Mouse (Mus musculus) midbrain, embryonic 15.5 days (tissue): ENCODE measurements around the gene Gpc6. TPM values are rescaled to one million over a fixed set of nuclear protein-coding genes. Genes with fewer than 3 reads are reported as not detected.

Experiments used
- ATAC-seq: fragments of 200-750 bp; cut with Nextera tagmentation; replicated peaks from 2 replicates; pipeline ENCODE4 v1.8.0; 2017; ENCODE audit warnings: moderate TSS enrichment
- H3K27ac ChIP-seq: fragments of 300-500 bp; sonication (generic); 2 replicates; pipeline ENCODE4 v1.5.1; 2015; ENCODE audit warnings: mild to moderate bottlenecking, inconsistent platforms
- H3K27me3 ChIP-seq: fragments of 300-500 bp; sonication (generic); replicated peaks from 2 replicates; pipeline ENCODE4 v1.6.1; 2015; ENCODE audit warnings: inconsistent platforms
- H3K36me3 ChIP-seq: fragments of 300-500 bp; sonication (generic); replicated peaks from 2 replicates; pipeline ENCODE4 v1.6.1; 2015; ENCODE audit warnings: inconsistent platforms
- H3K4me1 ChIP-seq: fragments of 300-500 bp; sonication (generic); 2 replicates; pipeline ENCODE4 v1.6.1; 2015; ENCODE audit warnings: inconsistent platforms
- H3K4me2 ChIP-seq: fragments of 300-500 bp; sonication (generic); 2 replicates; pipeline ENCODE4 v1.6.1; 2015; ENCODE audit warnings: inconsistent platforms, mild to moderate bottlenecking, moderate library complexity
- H3K4me3 ChIP-seq: fragments of 300-500 bp; sonication (generic); 2 replicates; pipeline ENCODE4 v1.5.1; 2015; ENCODE audit warnings: mild to moderate bottlenecking, inconsistent platforms
- H3K9ac ChIP-seq: fragments of 300-500 bp; sonication (generic); 2 replicates; pipeline ENCODE4 v1.6.1; 2015; ENCODE audit warnings: mild to moderate bottlenecking, inconsistent platforms
- H3K9me3 ChIP-seq: fragments of 300-500 bp; sonication (generic); 2 replicates; pipeline ENCODE4 v1.6.1; 2016; ENCODE audit warnings: inconsistent platforms
- WGBS: fragments of 180-500 bp; shearing (Covaris S2); methylation state at CpG from one replicate; pipeline ENCODE4 v1.1.7; 2015; ENCODE audit warnings: mixed read lengths; 5-methylcytosine and 5-hydroxymethylcytosine counted together
- polyA plus RNA-seq: library from polyadenylated mRNA; unstranded; fragments of >200 nt; fragmentation: Nextera tagmentation; extraction: Ambion mirVana; gene quantifications from 2 replicates; pipeline ENCODE4 v1.2.1, GENCODE M21; 2015

Gene Gpc6
- polyA plus RNA-seq, 1 experiment from 2014 or later = 21.1 TPM

DNA sequence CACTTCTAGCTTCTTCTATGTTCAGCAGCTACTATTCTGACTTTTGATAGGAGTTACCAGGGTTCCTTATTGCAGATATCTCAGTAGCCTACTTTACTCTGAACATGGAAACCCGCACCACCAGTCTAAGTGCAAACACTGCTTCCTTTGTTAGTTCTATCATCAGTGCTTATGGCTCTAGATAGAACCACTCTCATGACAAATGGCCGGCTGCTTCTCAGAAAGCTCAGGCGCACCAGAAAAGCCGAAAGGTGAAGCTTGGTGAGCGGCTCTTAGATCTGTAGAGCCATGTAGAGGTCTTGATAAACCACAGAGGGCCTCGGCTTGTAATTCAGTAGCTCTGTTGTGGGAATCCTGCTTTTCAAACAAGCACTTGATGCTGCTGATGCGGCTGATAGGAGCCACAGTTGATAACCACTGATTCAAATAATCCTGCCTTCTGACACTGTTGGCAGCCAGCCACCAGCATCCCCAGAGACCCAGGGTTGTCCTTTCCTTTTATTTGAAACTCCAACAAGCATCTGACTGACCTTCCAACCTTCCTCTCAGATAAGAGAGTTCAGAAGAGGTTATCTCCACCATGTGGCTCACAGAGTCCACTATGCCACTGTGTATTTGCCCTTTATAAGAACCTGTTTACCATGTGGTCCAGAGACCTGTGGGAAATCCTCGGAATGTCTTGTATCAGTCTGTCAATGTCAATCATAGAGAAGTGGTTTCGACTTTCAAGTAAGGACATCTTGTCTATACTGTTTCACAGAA lies 723.3 kb downstream of the Gpc6 start:
- no peak for ATAC-seq
- WGBS = 85% methylated on average over 9 of the region's 9 CpGs
- Histone ChIP-seq H3K36me3 (no peaks in the 10 kb centered on the region), H3K9me3 (no peaks in the 10 kb centered on the region), H3K9ac (no peak overlapping the region), H3K4me1 (no peaks in the 10 kb centered on the region), H3K4me2 (no peak overlapping the region), H3K27me3 (no peaks in the 10 kb centered on the region), H3K27ac (no peak overlapping the region), H3K4me3 (no peak overlapping the region)

DNA sequence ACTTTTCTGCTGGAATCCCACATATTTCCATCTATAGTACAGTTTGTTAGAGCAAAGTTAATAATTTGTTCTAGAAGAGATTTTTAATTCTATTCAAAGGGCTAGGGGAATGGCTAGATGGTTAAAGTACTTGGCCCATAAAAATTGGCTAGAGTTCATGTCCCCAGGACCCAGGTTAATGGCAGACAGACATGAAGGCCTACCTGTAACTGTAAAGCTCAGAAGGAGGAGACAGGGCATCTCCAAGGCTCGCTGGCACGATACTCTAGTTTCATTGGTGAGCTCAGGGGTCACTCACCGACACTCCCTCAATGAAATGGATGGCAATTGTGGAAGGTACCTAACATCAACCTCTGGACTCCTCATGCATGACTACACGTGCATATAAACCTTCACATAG lies 725.0 kb downstream of the Gpc6 start:
- no peaks in the 10 kb centered on the region for H3K9me3 ChIP-seq
- no peak for ATAC-seq
- WGBS = 96% methylated on average over 4 of the region's 4 CpGs

DNA sequence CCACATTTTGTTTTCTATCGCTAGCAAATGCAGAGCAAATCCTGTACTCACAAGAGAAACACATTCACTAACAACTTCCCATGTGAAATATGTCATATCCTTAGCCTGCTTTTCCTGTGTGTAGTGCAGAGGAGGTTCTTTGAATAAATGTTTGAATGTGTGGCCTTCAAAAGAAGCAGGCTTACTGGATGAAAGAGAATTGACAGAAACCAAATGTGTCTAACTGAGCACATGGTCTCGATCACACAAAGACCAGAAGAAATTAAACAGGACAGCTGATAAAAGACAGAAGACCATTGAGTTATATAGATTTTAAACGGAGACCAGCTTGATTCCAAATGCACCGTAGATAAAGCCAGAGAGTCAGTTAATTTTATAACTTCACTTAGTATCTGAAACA lies 726.2 kb downstream of the Gpc6 start:
- peaks cover 8% of the 10 kb centered on the region; the same call in 1 of the 2 replicates for H3K4me1 ChIP-seq
- H3K36me3 ChIP-seq = no peaks in the 10 kb centered on the region
- H3K9me3 ChIP-seq = no peaks in the 10 kb centered on the region
- H3K27me3 ChIP-seq = no peaks in the 10 kb centered on the region
- H3K9ac ChIP-seq = no peak overlapping the region
- H3K4me3 ChIP-seq = no peak overlapping the region
- no peak overlapping the region for H3K27ac ChIP-seq
- 75% methylated on average over 4 of the region's 4 CpGs for WGBS
- H3K4me2 ChIP-seq = no peak overlapping the region
- no peak for ATAC-seq

More for the DNA sequence above, 725.0 kb downstream of the Gpc6 start:
- no peak overlapping the region for H3K27ac ChIP-seq
- H3K9ac ChIP-seq = no peak overlapping the region
- H3K4me1 ChIP-seq = peaks cover 2% of the 10 kb centered on the region; the same call in 1 of the 2 replicates
- H3K27me3 ChIP-seq = no peaks in the 10 kb centered on the region
- H3K36me3 ChIP-seq = no peaks in the 10 kb centered on the region
- H3K4me2 ChIP-seq = no peak overlapping the region
- H3K4me3 ChIP-seq = no peak overlapping the region

DNA sequence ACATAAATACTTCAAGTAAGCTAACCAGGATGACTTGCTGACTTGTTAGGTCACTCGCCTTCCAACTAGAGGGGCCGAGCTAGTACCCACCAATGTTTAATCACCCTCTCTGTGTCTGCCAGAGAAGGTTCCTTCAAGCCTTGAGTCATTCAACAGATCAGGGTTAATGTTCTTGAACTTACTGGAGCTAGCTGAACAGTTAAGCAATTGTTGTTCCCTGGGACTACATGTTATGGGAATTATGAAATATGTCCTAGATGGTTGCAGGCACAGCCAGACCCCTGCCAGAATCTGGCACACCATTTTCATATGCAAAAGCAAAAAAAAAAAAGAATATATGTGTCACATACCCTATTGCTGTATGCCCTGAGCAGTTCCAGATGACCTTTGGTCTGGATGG lies 726.8 kb downstream of the Gpc6 start:
- WGBS = 92% methylated on average over 2 of the region's 2 CpGs
- Histone ChIP-seq H3K9me3 (no peaks in the 10 kb centered on the region), H3K27ac (no peak overlapping the region), H3K27me3 (no peaks in the 10 kb centered on the region), H3K9ac (no peak overlapping the region), H3K4me3 (no peak overlapping the region), H3K36me3 (no peaks in the 10 kb centered on the region), H3K4me1 (peaks cover 8% of the 10 kb centered on the region; the same call in 1 of the 2 replicates), H3K4me2 (no peak overlapping the region)
- ATAC-seq = no peak

DNA sequence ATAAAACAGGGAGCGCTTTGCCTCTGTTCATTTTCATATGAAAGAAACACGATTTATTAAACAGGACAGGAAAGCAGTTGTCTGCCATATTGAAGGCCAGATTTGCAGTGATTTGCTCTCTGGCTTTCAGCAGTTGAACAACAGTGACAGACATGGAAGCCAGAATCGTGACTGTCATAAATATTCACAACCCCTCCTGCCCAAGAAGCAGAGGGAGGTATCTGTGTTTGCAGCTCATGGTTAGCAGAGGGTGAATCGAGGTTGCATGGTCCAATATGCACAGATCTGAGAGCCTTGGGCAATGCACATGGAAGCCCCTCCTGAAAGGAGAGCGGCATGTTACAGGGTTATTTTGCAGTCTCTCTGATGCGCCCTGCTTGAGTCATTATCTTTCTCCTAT lies 730.3 kb downstream of the Gpc6 start:
- Histone ChIP-seq H3K4me3 (no peak overlapping the region), H3K4me2 (no peak overlapping the region), H3K27me3 (no peaks in the 10 kb centered on the region), H3K36me3 (no peaks in the 10 kb centered on the region), H3K9ac (no peak overlapping the region), H3K4me1 (peaks cover 8% of the 10 kb centered on the region; the same call in 1 of the 2 replicates), H3K9me3 (no peaks in the 10 kb centered on the region), H3K27ac (no peak overlapping the region)
- WGBS = 58% methylated on average over 6 of the region's 6 CpGs
- peak; percentile 70; the same call in 1 of the 2 replicates for ATAC-seq

DNA sequence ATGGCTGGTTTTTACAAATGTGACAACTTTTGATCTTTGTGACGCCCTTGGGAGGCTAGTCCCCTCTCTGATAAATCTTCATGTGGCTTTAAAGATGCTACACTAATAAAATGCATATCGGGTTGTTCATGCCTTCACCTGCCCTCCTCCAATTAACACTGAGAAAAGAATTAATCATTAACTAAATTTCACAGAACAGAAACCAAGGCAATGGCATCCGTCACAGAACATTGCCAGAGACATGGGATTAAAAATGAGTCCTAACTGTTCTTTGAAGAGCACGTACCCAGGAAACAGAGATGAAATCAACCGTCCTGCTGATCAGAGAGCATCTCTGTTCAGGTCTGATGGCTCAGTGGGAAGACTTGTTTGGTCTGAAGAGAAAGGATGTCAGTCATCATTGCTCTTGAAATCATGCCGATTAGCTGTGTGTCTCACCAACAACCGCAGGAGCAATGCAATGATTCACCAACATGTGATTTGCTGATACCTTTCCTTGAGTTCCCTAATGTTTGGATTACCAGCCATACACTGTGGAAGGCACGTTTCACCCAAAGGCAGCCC lies 734.2 kb downstream of the Gpc6 start:
- no peak for ATAC-seq
- no peak overlapping the region for H3K4me2 ChIP-seq
- WGBS = 83% methylated on average over 8 of the region's 8 CpGs
- no peak overlapping the region for H3K4me3 ChIP-seq
- no peaks in the 10 kb centered on the region for H3K36me3 ChIP-seq
- H3K27ac ChIP-seq = no peak overlapping the region
- H3K9me3 ChIP-seq = no peaks in the 10 kb centered on the region
- H3K4me1 ChIP-seq = peaks cover 8% of the 10 kb centered on the region; the same call in 1 of the 2 replicates
- H3K9ac ChIP-seq = no peak overlapping the region
- H3K27me3 ChIP-seq = no peaks in the 10 kb centered on the region

DNA sequence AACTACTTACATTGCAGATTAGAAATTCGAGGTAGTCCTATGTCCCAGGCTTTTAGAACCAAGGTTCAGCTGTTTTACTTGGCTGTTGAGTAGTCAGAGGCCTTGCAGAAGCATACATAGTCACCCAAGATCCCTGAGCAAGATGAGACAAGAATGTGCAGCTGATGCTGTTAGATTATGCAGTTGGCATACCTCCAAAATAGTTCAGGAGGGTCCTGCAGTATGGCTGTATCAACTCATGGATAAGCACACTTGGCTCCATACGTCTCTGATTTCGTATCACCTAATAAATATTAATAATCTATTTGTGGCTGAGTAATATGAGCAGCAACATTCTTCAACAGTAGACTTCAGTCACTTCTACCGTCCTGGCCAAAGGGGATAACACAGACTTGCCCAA lies 737.1 kb downstream of the Gpc6 start:
- WGBS = 84% methylated on average over 4 of the region's 4 CpGs
- Histone ChIP-seq H3K36me3 (no peaks in the 10 kb centered on the region), H3K4me3 (no peak overlapping the region), H3K4me2 (no peak overlapping the region), H3K4me1 (no peaks in the 10 kb centered on the region), H3K9ac (no peak overlapping the region), H3K9me3 (no peaks in the 10 kb centered on the region), H3K27me3 (no peaks in the 10 kb centered on the region), H3K27ac (no peak overlapping the region)
- no peak for ATAC-seq

DNA sequence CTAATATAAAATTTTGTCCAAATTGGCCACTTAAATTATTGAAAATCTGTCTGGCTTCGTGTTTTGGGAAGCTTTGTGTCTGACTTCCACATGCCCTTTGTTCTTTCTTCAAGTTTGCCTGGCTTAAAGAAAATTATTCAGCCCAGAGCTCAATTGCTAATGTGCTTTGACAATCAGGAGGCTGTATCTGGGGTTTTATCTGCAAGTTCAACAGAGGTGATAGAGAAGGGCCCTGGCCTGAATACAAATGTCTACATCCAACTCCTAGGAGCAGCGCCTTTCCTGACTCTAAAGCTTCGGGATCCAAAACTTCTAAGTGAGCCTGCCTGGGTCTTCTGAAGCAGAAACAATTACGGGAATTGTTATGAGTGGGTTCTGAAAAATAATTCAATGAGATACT lies 739.7 kb downstream of the Gpc6 start:
- no peak overlapping the region for H3K4me2 ChIP-seq
- H3K9ac ChIP-seq = no peak overlapping the region
- 46% methylated on average over 4 of the region's 4 CpGs for WGBS
- ATAC-seq = no peak
- no peak overlapping the region for H3K27ac ChIP-seq
- H3K4me3 ChIP-seq = no peak overlapping the region
- H3K4me1 ChIP-seq = no peaks in the 10 kb centered on the region
- H3K36me3 ChIP-seq = no peaks in the 10 kb centered on the region
- H3K27me3 ChIP-seq = no peaks in the 10 kb centered on the region
- no peaks in the 10 kb centered on the region for H3K9me3 ChIP-seq

DNA sequence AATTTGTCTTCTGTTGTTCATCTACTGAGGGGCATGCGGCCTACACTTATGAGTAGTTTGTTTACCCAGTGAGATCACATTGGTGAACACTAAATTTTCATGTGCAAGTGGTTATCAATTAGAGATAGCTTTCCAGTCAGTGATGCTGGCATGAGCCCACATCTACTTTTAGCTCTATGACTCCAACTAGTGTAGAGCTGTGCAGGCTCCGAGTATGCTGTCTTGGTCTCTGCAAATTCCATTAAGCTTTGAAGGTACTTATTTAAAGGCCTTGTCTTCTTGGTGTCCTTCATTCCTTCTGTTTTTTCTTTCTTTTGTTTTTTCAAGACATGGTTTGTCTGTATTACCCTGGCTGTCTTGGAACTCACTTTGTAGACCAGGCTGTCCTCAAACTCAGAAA lies 741.0 kb downstream of the Gpc6 start:
- Histone ChIP-seq H3K4me1 (no peaks in the 10 kb centered on the region), H3K27ac (no peak overlapping the region), H3K36me3 (no peaks in the 10 kb centered on the region), H3K27me3 (no peaks in the 10 kb centered on the region), H3K4me3 (no peak overlapping the region), H3K9ac (no peak overlapping the region), H3K4me2 (no peak overlapping the region), H3K9me3 (no peaks in the 10 kb centered on the region)
- 98% methylated on average over 2 of the region's 2 CpGs for WGBS
- ATAC-seq = no peak

DNA sequence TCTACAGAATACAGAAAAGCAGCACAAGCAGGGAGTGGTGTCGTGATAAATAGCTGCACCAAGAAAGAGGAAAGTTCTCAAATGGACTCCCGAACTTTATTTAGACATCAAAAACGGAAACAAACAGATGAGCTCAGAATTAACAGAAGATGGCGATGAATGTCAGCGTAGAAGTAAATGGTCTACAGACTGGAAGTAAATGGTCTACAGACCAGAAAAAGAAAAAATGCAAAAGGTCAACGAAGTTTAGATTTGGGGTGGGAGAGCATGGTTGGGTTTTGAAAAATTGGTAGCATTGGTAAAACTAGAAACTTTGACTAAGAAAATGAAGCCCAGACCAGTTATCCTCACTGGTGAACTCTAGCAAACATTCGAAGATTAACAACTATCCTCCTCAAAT lies 748.4 kb downstream of the Gpc6 start:
- 96% methylated on average over 7 of the region's 7 CpGs for WGBS

DNA sequence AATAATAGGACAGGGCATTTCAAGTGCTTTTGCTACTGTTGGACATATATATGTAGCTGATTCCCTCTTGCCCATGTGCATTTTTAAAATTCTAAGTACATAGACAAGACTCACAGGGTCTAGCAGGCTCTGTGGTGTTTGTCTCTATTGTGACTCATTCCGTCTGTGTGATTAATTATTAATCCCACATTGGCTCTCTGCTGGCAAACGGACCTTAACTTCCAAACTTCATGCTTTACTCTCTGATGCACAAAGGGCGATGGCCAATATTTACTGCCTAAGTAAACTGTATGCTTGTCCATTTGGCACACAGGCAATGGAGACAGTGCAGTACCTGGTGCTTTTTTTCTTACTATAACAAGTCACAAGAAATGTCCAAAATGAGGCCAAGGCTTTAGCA lies 749.4 kb downstream of the Gpc6 start:
- Histone ChIP-seq H3K4me2 (no peak overlapping the region), H3K36me3 (no peaks in the 10 kb centered on the region), H3K9ac (no peak overlapping the region), H3K4me1 (no peaks in the 10 kb centered on the region), H3K27me3 (no peaks in the 10 kb centered on the region), H3K27ac (no peak overlapping the region), H3K9me3 (no peaks in the 10 kb centered on the region), H3K4me3 (no peak overlapping the region)
- no peak for ATAC-seq
- 66% methylated on average over 3 of the region's 3 CpGs for WGBS

More for the DNA sequence above, 748.4 kb downstream of the Gpc6 start:
- ATAC-seq = no peak
- no peaks in the 10 kb centered on the region for H3K27me3 ChIP-seq
- H3K9ac ChIP-seq = no peak overlapping the region
- no peaks in the 10 kb centered on the region for H3K36me3 ChIP-seq
- H3K4me1 ChIP-seq = no peaks in the 10 kb centered on the region
- H3K4me2 ChIP-seq = no peak overlapping the region
- no peak overlapping the region for H3K27ac ChIP-seq
- H3K9me3 ChIP-seq = no peaks in the 10 kb centered on the region
- no peak overlapping the region for H3K4me3 ChIP-seq

DNA sequence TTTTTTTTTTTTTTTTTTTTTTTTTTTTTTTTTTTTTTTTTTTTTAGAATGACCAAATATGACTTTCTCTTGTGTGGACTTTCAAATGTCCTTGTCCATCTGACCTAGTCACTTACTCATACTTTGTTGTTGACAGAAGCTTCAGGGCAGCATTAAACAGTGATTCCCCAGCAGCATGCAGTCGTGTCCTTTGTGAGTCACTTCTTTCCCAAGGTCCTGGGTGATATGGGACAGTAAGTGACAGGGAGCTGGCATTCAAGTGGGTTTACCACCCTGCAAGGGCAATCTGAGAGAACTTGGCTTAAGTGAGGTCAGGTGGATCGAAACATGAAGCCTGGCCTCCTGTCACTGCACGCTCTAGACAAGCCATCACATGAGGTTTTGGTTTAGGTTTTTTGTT lies 754.8 kb downstream of the Gpc6 start:
- Histone ChIP-seq H3K36me3 (no peaks in the 10 kb centered on the region), H3K4me3 (no peak overlapping the region), H3K4me1 (no peaks in the 10 kb centered on the region), H3K4me2 (no peak overlapping the region), H3K27me3 (no peaks in the 10 kb centered on the region), H3K27ac (no peak overlapping the region), H3K9ac (no peak overlapping the region), H3K9me3 (no peaks in the 10 kb centered on the region)
- ATAC-seq = no peak
- 92% methylated on average over 3 of the region's 3 CpGs for WGBS

DNA sequence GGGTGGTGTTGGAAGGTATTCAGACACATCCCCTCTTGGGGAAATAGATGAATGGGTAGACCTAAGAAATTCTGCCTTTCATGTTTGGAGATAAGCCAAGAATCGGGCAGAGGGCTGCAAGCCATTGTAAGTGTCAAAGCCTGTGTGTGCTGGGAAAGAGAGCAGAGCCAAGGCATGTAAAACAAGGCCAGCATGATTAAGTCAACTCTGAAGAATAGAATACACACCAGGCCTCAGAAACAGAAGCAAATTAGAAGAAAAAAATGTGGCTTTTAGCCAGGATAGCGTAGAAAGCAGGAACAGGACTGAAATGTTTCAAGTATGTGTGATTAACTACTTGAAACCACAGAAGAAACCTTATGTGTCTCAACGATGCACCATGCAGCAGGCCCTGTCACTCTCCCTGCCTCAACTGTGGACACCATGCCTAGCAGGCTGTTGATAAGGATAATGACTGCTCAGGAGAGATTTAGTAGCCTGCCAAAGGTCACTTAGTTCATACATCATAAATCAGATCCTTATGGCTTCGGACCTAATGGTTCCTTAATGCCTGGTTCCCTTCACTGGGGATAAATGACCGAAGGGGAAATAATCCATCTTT lies 756.3 kb downstream of the Gpc6 start:
- Histone ChIP-seq H3K9ac (no peak overlapping the region), H3K4me2 (no peak overlapping the region), H3K9me3 (no peaks in the 10 kb centered on the region), H3K36me3 (no peaks in the 10 kb centered on the region), H3K4me3 (no peak overlapping the region), H3K27ac (no peak overlapping the region), H3K4me1 (no peaks in the 10 kb centered on the region), H3K27me3 (no peaks in the 10 kb centered on the region)
- WGBS = 60% methylated on average over 5 of the region's 5 CpGs
- ATAC-seq = peak; percentile 70
